Mouse (Mus musculus): ENCODE measurements around the gene Peli3. TPM values are rescaled to one million over a fixed set of nuclear protein-coding genes. Genes with fewer than 3 reads are reported as not detected.

Peli3 gene
- 1.2 TPM for polyA plus RNA-seq (2014; fragmentation: Illumina TruSeq; extraction: RNeasy Lipid Tissue Mini Kit (QIAGEN cat#74804); ENCODE audit: insufficient read depth, low read depth, low replicate concordance)

DNA sequence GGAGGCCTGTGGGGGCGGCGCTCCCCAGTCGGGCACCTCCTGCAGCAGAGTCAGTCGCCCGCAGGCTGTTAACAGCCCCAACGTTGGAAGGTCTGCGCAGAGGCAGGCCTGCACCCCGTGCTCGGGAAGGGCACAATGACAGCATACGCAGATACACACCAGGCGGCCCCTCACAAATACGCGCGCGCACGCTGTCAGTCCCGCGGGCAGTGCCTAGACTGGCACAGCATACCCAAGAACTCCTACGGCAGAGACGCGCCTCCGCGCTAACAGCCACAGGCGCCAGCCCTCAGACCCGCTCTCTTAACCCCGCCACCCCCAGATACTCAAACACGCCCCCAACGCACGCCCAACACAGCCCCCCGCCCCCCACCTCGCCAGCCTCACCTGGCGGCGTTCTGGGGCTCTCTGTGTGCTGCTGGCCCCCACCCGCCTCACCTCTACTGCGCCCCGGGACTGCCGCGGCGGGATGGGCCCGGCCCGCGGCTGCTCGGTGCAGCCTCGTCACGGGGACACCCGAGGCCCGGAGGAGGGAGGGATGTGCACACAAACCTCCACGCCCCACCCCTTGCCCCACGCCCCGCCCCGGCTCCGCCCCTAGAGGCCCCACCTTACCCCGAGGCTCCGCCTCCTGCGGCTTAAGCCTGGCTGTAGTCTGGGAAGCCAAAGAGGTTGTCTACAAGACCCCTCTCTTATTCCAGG, at the start of gene Peli3:
TSS of gene Peli3 (minus strand) at position 577 of the 702 bp plus-strand sequence.

DNA sequence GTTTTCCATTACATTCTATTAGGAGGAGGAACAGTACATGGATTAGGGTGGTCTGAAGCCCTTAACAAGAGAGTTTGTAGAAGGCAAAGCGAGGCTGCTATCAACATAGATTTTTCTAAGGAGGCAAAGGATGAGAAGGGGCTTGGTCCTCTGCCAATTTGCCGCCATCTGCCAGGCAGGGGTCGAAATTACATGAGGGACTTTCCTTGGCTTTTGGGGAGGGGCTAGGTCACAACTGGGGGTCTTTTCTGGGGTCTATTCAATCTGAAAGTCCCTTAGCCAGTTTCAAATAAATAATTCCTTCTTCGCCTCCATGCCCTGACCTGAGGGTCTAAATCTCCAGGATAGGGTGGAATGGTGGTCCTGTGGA, 47.3 kb upstream of the Peli3 start, which contains the start of gene Npas4:
TSS of gene Npas4 (minus strand) at position 61 of the 370 bp plus-strand sequence.

DNA sequence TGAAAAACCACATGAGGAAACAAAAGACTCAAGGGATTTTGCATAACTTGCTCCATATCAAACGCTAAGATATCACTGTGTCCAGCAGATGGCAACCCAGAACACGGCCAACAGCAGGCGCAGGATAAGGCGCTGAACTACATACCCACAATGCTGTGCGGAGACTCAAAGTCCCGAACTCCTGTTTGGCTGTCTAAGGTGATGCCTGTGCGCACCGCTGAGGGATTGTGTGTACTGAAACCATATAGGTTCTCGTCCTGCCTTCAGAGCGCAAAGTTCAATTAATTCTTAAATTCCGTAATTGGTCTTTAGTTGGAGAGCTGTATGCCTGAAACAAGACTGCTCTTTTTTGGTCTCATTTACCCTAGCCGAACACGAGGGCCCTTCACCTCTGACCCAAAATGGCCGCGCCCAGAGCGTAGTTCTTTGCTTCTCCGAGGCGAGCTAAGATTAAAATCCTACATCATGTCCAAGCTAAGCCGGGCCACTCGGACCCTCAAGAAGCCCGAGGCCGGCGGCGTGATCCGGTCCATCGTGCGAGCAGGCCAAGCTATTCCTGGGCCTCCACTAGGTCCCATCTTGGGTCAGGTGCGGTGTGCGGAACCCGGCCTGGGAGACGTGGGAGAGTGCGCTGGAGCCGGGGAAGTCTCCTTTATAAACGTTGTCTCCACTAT, 19.1 kb upstream of the Peli3 start, which contains the start of gene Mrpl11:
TSS of gene Mrpl11 (plus strand) at position 220 of the 674 bp plus-strand sequence.

DNA sequence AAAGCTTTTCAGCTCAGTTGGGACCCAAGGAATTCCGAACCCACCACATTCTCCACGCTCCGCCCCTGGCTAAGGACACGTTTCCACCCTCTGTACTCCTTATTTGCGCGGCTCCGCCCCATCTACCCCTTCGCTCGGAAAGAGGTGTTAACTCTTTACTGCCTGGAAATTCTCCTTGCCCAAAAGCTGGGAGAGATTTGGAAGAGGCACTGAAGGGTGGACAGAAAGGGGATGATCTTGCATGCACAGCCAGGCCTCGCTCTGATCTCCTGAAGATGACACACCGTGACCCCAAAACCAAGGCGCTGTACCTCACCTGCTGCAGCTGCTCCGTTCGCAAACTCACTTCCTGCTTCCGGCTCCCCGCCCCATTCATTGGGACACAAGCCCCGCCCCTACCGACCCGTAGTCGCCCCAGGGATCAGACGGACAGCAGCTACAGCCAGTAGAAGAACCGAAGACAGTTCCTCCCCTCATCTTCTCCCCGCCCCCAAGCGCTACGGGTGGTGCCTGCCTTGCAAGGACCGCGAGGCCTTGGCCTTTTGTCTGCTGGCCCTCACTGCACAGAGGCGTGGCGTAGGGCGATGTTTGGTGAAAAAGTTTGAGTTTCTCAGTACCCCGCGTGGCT, 14.9 kb downstream of the Peli3 start, which contains the start of gene Dpp3:
TSS of gene Dpp3 (minus strand) at position 384 of the 628 bp plus-strand sequence.

DNA sequence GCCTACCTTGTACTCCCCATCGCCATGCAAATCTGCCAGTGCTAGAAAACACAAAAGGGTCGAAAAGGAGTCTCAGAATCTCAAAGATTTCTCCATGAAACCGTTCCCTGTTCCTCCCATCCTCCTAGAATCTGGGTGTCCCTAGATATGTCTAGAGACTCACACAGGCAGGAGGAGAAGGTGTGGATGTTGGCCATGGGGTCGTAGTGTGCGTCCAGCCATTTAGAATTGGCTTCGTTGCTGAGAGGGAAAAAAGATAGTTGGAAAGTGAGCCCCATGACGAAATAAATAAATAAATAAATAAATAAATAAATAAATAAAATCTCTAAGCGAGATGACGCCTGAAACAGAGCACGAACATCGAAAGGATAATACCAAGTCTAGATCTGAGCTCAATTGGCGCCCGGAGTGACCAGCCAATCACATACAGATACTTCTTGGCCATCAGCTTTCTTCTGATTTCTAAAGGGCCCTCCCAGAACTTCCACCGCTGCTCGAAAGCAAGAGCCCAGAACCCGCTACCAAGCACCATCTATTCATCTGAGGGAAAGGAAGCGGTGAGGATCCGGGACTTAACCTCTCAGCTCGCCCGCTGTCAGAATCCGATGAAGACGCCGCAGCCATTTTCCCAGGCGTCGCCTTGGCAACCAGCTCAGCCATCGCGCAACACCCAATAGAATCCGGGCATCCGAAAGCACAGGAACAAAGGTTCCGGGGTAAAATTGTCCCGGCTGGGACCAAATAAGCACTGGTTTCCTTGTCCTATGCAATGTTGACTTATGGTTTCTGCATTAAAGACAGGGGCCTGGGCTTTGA, 36.7 kb downstream of the Peli3 start, which contains the start of gene Bbs1:
TSS of gene Bbs1 (minus strand) at position 650 of the 816 bp plus-strand sequence.

Other genes starting within 250 kb of the Peli3 start
- not detected for gene Gm960, start 244.5 kb downstream of the Peli3 start, polyA plus RNA-seq (2014; fragmentation: Illumina TruSeq; extraction: RNeasy Lipid Tissue Mini Kit (QIAGEN cat#74804); ENCODE audit: insufficient read depth, low read depth, low replicate concordance)
- 0.83 TPM for gene Sptbn2, start 232.0 kb downstream of the Peli3 start, polyA plus RNA-seq (2014; fragmentation: Illumina TruSeq; extraction: RNeasy Lipid Tissue Mini Kit (QIAGEN cat#74804); ENCODE audit: insufficient read depth, low read depth, low replicate concordance)
- gene Rbm4b, start 186.6 kb downstream of the Peli3 start, polyA plus RNA-seq (2014; fragmentation: Illumina TruSeq; extraction: RNeasy Lipid Tissue Mini Kit (QIAGEN cat#74804); ENCODE audit: insufficient read depth, low read depth, low replicate concordance): 10.1 TPM
- 17.9 TPM for gene Rbm4, start 149.2 kb downstream of the Peli3 start, polyA plus RNA-seq (2014; fragmentation: Illumina TruSeq; extraction: RNeasy Lipid Tissue Mini Kit (QIAGEN cat#74804); ENCODE audit: insufficient read depth, low read depth, low replicate concordance)
- 4.7 TPM for gene Gm21992, start 131.5 kb downstream of the Peli3 start, polyA plus RNA-seq (2014; fragmentation: Illumina TruSeq; extraction: RNeasy Lipid Tissue Mini Kit (QIAGEN cat#74804); ENCODE audit: insufficient read depth, low read depth, low replicate concordance)
- gene Rbm14, start 131.5 kb downstream of the Peli3 start, polyA plus RNA-seq (2014; fragmentation: Illumina TruSeq; extraction: RNeasy Lipid Tissue Mini Kit (QIAGEN cat#74804); ENCODE audit: insufficient read depth, low read depth, low replicate concordance): 13.7 TPM
- 48.3 TPM for gene Ccs, start 103.8 kb downstream of the Peli3 start, polyA plus RNA-seq (2014; fragmentation: Illumina TruSeq; extraction: RNeasy Lipid Tissue Mini Kit (QIAGEN cat#74804); ENCODE audit: insufficient read depth, low read depth, low replicate concordance)
- gene Ccdc87, start 103.8 kb downstream of the Peli3 start, polyA plus RNA-seq (2014; fragmentation: Illumina TruSeq; extraction: RNeasy Lipid Tissue Mini Kit (QIAGEN cat#74804); ENCODE audit: insufficient read depth, low read depth, low replicate concordance): 0.45 TPM
- gene Ctsf, start 88.0 kb downstream of the Peli3 start, polyA plus RNA-seq (2014; fragmentation: Illumina TruSeq; extraction: RNeasy Lipid Tissue Mini Kit (QIAGEN cat#74804); ENCODE audit: insufficient read depth, low read depth, low replicate concordance): 27.8 TPM
- gene Actn3, start 65.2 kb downstream of the Peli3 start, polyA plus RNA-seq (2014; fragmentation: Illumina TruSeq; extraction: RNeasy Lipid Tissue Mini Kit (QIAGEN cat#74804); ENCODE audit: insufficient read depth, low read depth, low replicate concordance): 0.66 TPM
- 6.0 TPM for gene Zdhhc24, start 64.5 kb downstream of the Peli3 start, polyA plus RNA-seq (2014; fragmentation: Illumina TruSeq; extraction: RNeasy Lipid Tissue Mini Kit (QIAGEN cat#74804); ENCODE audit: insufficient read depth, low read depth, low replicate concordance)
- gene Bbs1, start 36.5 kb downstream of the Peli3 start, polyA plus RNA-seq (2014; fragmentation: Illumina TruSeq; extraction: RNeasy Lipid Tissue Mini Kit (QIAGEN cat#74804); ENCODE audit: insufficient read depth, low read depth, low replicate concordance): 2.2 TPM
- 28.4 TPM for gene Dpp3, start 14.8 kb downstream of the Peli3 start, polyA plus RNA-seq (2014; fragmentation: Illumina TruSeq; extraction: RNeasy Lipid Tissue Mini Kit (QIAGEN cat#74804); ENCODE audit: insufficient read depth, low read depth, low replicate concordance)
- 50.4 TPM for gene Mrpl11, start 19.0 kb upstream of the Peli3 start, polyA plus RNA-seq (2014; fragmentation: Illumina TruSeq; extraction: RNeasy Lipid Tissue Mini Kit (QIAGEN cat#74804); ENCODE audit: insufficient read depth, low read depth, low replicate concordance)
- gene Npas4, start 47.2 kb upstream of the Peli3 start, polyA plus RNA-seq (2014; fragmentation: Illumina TruSeq; extraction: RNeasy Lipid Tissue Mini Kit (QIAGEN cat#74804); ENCODE audit: insufficient read depth, low read depth, low replicate concordance): 0.14 TPM
- gene Slc29a2, start 80.7 kb upstream of the Peli3 start, polyA plus RNA-seq (2014; fragmentation: Illumina TruSeq; extraction: RNeasy Lipid Tissue Mini Kit (QIAGEN cat#74804); ENCODE audit: insufficient read depth, low read depth, low replicate concordance): 0.84 TPM
- gene B4gat1, start 95.7 kb upstream of the Peli3 start, polyA plus RNA-seq (2014; fragmentation: Illumina TruSeq; extraction: RNeasy Lipid Tissue Mini Kit (QIAGEN cat#74804); ENCODE audit: insufficient read depth, low read depth, low replicate concordance): 24.4 TPM
- 0.81 TPM for gene AC124502.3, start 95.8 kb upstream of the Peli3 start, polyA plus RNA-seq (2014; fragmentation: Illumina TruSeq; extraction: RNeasy Lipid Tissue Mini Kit (QIAGEN cat#74804); ENCODE audit: insufficient read depth, low read depth, low replicate concordance)
- gene Brms1, start 98.2 kb upstream of the Peli3 start, polyA plus RNA-seq (2014; fragmentation: Illumina TruSeq; extraction: RNeasy Lipid Tissue Mini Kit (QIAGEN cat#74804); ENCODE audit: insufficient read depth, low read depth, low replicate concordance): 35.6 TPM
- 1.4 TPM for gene Rin1, start 107.4 kb upstream of the Peli3 start, polyA plus RNA-seq (2014; fragmentation: Illumina TruSeq; extraction: RNeasy Lipid Tissue Mini Kit (QIAGEN cat#74804); ENCODE audit: insufficient read depth, low read depth, low replicate concordance)
- gene Cd248, start 125.0 kb upstream of the Peli3 start, polyA plus RNA-seq (2014; fragmentation: Illumina TruSeq; extraction: RNeasy Lipid Tissue Mini Kit (QIAGEN cat#74804); ENCODE audit: insufficient read depth, low read depth, low replicate concordance): 6.0 TPM
- 2.0 TPM for gene Tmem151a, start 142.4 kb upstream of the Peli3 start, polyA plus RNA-seq (2014; fragmentation: Illumina TruSeq; extraction: RNeasy Lipid Tissue Mini Kit (QIAGEN cat#74804); ENCODE audit: insufficient read depth, low read depth, low replicate concordance)
- 52.8 TPM for gene Yif1a, start 145.4 kb upstream of the Peli3 start, polyA plus RNA-seq (2014; fragmentation: Illumina TruSeq; extraction: RNeasy Lipid Tissue Mini Kit (QIAGEN cat#74804); ENCODE audit: insufficient read depth, low read depth, low replicate concordance)
- gene Cnih2, start 155.4 kb upstream of the Peli3 start, polyA plus RNA-seq (2014; fragmentation: Illumina TruSeq; extraction: RNeasy Lipid Tissue Mini Kit (QIAGEN cat#74804); ENCODE audit: insufficient read depth, low read depth, low replicate concordance): 0.18 TPM
- 117 TPM for gene Rab1b, start 163.9 kb upstream of the Peli3 start, polyA plus RNA-seq (2014; fragmentation: Illumina TruSeq; extraction: RNeasy Lipid Tissue Mini Kit (QIAGEN cat#74804); ENCODE audit: insufficient read depth, low read depth, low replicate concordance)
- gene Klc2, start 175.4 kb upstream of the Peli3 start, polyA plus RNA-seq (2014; fragmentation: Illumina TruSeq; extraction: RNeasy Lipid Tissue Mini Kit (QIAGEN cat#74804); ENCODE audit: insufficient read depth, low read depth, low replicate concordance): 12.7 TPM

Measured in lung, adult 10 weeks (tissue).